Mouse (Mus musculus) cerebellum, adult 2 months (tissue): Measurements from ENCODE around the gene Irf2.

Experiments used
- CTCF ChIP-seq: fragments of 200-500 bp; IDR thresholded peaks from 2 replicates; pipeline ENCODE4 v1.5.1; 2011; ENCODE audit warnings: low read depth, mild to moderate bottlenecking, control low read depth, low read length, moderate library complexity, borderline replicate concordance; ENCODE audit not compliant: insufficient read depth
- POLR2A ChIP-seq: fragments of 200-500 bp; IDR thresholded peaks from 2 replicates; pipeline ENCODE4 v1.6.1; 2011; ENCODE audit warnings: low read length, control low read depth, borderline replicate concordance; ENCODE audit not compliant: insufficient read depth

DNA sequence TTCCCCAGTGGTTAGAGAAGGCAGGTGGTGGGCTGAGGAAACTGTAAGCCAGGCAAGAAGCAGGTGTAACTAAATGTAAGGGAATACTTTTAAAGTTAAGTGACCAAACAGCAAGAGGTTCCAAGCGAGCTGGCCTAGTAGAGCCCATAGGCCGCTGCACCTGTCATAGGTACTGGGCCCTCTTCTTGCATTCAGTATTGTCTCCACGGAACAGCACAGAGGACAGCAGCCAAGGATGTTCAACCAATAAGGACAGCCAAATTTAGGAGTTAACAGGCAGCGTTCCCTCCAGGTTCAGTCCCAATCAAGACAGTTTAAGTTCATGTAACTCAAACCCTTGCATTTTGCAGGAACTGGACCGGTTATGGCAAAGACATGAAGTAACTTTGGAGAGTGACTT, 931 bp upstream of the Irf2 start:
- TF ChIP-seq CTCF (no peak), POLR2A (no peak)
